Mouse (Mus musculus) c-Kit-negative CD71-positive TER-119-positive erythroid progenitor cells, embryonic 14.5 days (primary cell): ENCODE data around the gene Htra1.

Experiments used
- DNase-seq: peaks from one replicate; pipeline ENCODE4 v3.0.0-alpha.2; 2013; ENCODE audit warnings: low read depth, low spot score

The Htra1 gene

GRCm38 (mm10) chr7:130935421-130935792 lies 504 bp upstream of the Htra1 start:
- no peak for DNase-seq

DNA sequence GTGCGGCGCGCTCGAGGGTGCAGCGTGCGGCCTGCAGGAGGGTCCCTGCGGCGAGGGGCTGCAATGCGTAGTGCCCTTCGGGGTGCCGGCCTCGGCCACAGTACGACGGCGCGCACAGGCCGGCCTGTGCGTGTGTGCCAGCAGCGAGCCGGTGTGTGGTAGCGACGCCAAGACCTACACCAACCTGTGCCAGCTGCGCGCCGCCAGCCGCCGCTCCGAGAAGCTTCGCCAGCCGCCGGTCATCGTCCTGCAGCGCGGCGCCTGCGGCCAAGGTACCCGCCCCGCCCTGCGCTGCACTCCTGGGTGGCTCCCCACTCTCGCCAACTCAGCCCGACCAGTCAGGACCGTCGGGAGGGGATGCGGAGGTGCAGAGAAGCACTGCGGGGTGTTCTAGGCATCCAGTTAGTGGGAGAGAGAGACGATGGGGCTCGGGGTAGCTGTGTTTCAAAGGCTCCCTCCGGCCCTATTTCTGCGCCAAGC lies 601 bp downstream of the Htra1 start:
- DNase-seq: no peak

- no peak for DNase-seq
Measured at GRCm38 (mm10) chr7:130937266-130937841, 1.4 kb downstream of the Htra1 start.

GRCm38 (mm10) chr7:130938005-130938404 lies 2.1 kb downstream of the Htra1 start:
- DNase-seq: no peak

GRCm38 (mm10) chr7:130938896-130939295 lies 3.0 kb downstream of the Htra1 start:
- no peak for DNase-seq

- no peak for DNase-seq
Measured at GRCm38 (mm10) chr7:130940733-130941132, 4.8 kb downstream of the Htra1 start.

GRCm38 (mm10) chr7:130943280-130943895 lies 7.5 kb downstream of the Htra1 start:
- no peak for DNase-seq

- DNase-seq: no peak
Measured at GRCm38 (mm10) chr7:130944766-130945475, 9.0 kb downstream of the Htra1 start.

GRCm38 (mm10) chr7:130945730-130946129 lies 9.8 kb downstream of the Htra1 start:
- no peak for DNase-seq

GRCm38 (mm10) chr7:130946303-130946702 lies 10.4 kb downstream of the Htra1 start:
- no peak for DNase-seq

- DNase-seq: no peak
Measured at GRCm38 (mm10) chr7:130948563-130949208, 12.8 kb downstream of the Htra1 start.

- DNase-seq: no peak
Measured at GRCm38 (mm10) chr7:130949331-130949751, 13.4 kb downstream of the Htra1 start.

GRCm38 (mm10) chr7:130950482-130950881 lies 14.6 kb downstream of the Htra1 start:
- DNase-seq: no peak

- no peak for DNase-seq
Measured at GRCm38 (mm10) chr7:130951004-130951403, 15.1 kb downstream of the Htra1 start.

DNA sequence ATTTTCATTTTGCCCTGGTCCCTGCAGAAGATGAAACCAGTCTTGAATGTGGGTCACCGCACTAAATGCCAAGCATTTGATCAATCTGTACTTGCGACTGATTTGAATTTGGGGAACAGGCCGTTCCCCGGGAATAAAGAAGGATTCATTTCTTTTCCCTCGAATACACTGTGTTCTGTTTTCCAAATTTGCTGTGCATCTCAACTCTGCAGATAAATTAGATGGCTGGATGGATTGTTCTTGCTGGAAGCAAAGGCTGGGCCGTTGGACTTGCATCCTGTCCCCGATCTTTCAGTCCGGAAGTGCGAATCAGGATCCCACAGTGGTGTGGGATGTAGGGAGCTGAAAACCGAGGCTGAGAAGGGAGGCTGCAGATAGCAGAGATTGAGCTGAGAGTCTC lies 17.5 kb downstream of the Htra1 start:
- no peak for DNase-seq

DNA sequence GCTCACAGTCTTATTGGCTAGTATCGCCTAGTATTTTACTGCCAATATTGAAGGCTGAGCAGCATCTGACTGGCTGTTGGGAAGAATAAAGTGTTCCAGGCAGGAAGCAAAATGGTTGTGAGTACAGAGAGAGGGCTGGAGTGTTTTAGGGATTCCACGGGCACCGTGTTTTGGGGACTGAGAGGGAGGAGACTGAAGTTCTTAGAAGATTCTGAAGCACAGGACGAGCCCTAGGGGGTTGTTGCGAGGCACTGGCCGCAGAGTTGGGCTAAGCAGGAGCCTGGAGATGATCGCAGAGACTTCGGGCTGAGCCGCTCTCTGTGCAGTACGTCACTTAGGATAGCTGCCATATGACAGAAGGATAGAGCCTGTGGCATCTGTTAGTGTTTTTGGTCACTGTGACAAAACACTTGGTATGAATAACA lies 18.3 kb downstream of the Htra1 start:
- DNase-seq: no peak

- DNase-seq: no peak
Measured at GRCm38 (mm10) chr7:130958551-130958950, 22.6 kb downstream of the Htra1 start.

DNA sequence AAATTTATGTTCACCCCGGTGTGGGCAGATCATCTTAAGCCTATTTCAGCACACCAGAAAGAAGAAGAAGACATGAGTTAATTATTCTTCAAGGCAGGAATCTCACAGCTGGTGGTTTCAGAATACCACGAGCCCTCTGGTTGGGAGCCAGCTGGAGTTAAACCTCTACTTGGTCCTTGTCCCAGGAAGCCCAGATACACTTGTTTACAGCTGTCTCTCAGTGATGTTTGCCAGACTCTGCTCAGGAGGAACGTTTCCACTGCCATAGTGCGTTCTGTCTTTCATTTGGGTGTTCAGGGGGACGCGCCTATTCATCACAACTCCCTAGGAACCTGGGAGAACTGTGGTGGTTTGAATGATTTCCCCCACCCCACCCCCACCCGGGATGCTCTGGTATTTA lies 24.0 kb downstream of the Htra1 start:
- DNase-seq: no peak

- DNase-seq: no peak
Measured at GRCm38 (mm10) chr7:130961429-130961828, 25.5 kb downstream of the Htra1 start.

- no peak for DNase-seq
Measured at GRCm38 (mm10) chr7:130964686-130965085, 28.8 kb downstream of the Htra1 start.

- no peak for DNase-seq
Measured at GRCm38 (mm10) chr7:130965396-130965795, 29.5 kb downstream of the Htra1 start.

- DNase-seq: no peak
Measured at GRCm38 (mm10) chr7:130965909-130966365, 30.0 kb downstream of the Htra1 start.
